Mouse (Mus musculus): ENCODE measurements around the gene Stk31. TPM values are rescaled to one million over a fixed set of nuclear protein-coding genes. Genes with fewer than 3 reads are reported as not detected.
A peak's percentile ranks its signal among the peaks of the same experiment; 100 is the strongest.
"Not testable (repeated sequence)": the region's sequence is repeated elsewhere in the genome, so short reads cannot be mapped to it uniquely, and the experiment has no call there.

Gene Stk31
- total RNA-seq (2021), result under 1 TPM in 1 of 2 experiments, not detected in 1; 0.31 TPM
- not detected in 2 replicates for polyA plus RNA-seq (2012; rRNA removed)
- long read RNA-seq, result 0 reads

GRCm38 (mm10) chr6:49395316-49395715 is at the start of gene Stk31:
Gene Stk31, plus strand, starts transcription at chr6:49395604.
- DNase-seq, result peak; percentile 28

GRCm38 (mm10) chr6:49349826-49350225 is 45.6 kb upstream of the Stk31 start:
- DNase-seq, result peak; percentile 48

- DNase-seq, result no peak
Observed at GRCm38 (mm10) chr6:49354613-49355012, 40.8 kb upstream of the Stk31 start.

- DNase-seq, result no peak
Observed at GRCm38 (mm10) chr6:49355171-49355570, 40.2 kb upstream of the Stk31 start.

- DNase-seq, result no peak
Observed at GRCm38 (mm10) chr6:49360420-49360819, 35.0 kb upstream of the Stk31 start.

GRCm38 (mm10) chr6:49367159-49368054 is 28.0 kb upstream of the Stk31 start, which contains the start of gene Fam221a:
Gene Fam221a, plus strand, starts transcription at chr6:49367739.
- peak; percentile 92 for DNase-seq

- DNase-seq, result no peak
Observed at GRCm38 (mm10) chr6:49368212-49368611, 27.2 kb upstream of the Stk31 start.

GRCm38 (mm10) chr6:49372705-49373104 is 22.7 kb upstream of the Stk31 start:
- DNase-seq, result no peak

GRCm38 (mm10) chr6:49373943-49374342 is 21.5 kb upstream of the Stk31 start:
- DNase-seq, result no peak

GRCm38 (mm10) chr6:49378328-49378727 is 17.1 kb upstream of the Stk31 start:
- DNase-seq, result no peak

GRCm38 (mm10) chr6:49394276-49394675 is 1.1 kb upstream of the Stk31 start:
- DNase-seq, result no peak

GRCm38 (mm10) chr6:49397466-49397865 is 2.1 kb downstream of the Stk31 start:
- DNase-seq, result no peak

GRCm38 (mm10) chr6:49398365-49398764 is 3.0 kb downstream of the Stk31 start:
- DNase-seq, result no peak

- no peak for DNase-seq
Observed at GRCm38 (mm10) chr6:49410830-49411229, 15.4 kb downstream of the Stk31 start.

- DNase-seq, result not testable (repeated sequence)
Observed at GRCm38 (mm10) chr6:49412967-49413366, 17.6 kb downstream of the Stk31 start.

- no peak for DNase-seq
Observed at GRCm38 (mm10) chr6:49415971-49416370, 20.6 kb downstream of the Stk31 start.

GRCm38 (mm10) chr6:49437306-49437705 is 41.9 kb downstream of the Stk31 start:
- no peak for DNase-seq

GRCm38 (mm10) chr6:49458112-49458511 is 62.7 kb downstream of the Stk31 start:
- no peak for DNase-seq

- DNase-seq, result no peak
Observed at GRCm38 (mm10) chr6:49483205-49483604, 87.8 kb downstream of the Stk31 start.

- DNase-seq, result no peak
Observed at GRCm38 (mm10) chr6:49491526-49491925, 96.1 kb downstream of the Stk31 start.

GRCm38 (mm10) chr6:49519053-49519452 is 123.6 kb downstream of the Stk31 start:
- peak; percentile 57 for DNase-seq
